Mouse (Mus musculus): ENCODE measurements around the gene Slc6a6. TPM values are rescaled to one million over a fixed set of nuclear protein-coding genes. Genes with fewer than 3 reads are reported as not detected.

Gene Slc6a6
- polyA plus RNA-seq, 1 experiment from 2014 or later, result 66.8 TPM

- peaks cover 40 to 52% of the 10 kb centered on the region in 2 experiments for H3K4me1 ChIP-seq (ENCODE audit: control insufficient read depth in 2 of 2, insufficient read depth in 2 of 2, low read length in 2 of 2)
- H3K4me2 ChIP-seq (ENCODE audit: low read length), result no peak overlapping the region
Measured at GRCm38 (mm10) chr6:91689231-91689630, 5.4 kb downstream of the Slc6a6 start.

GRCm38 (mm10) chr6:91690222-91690621, 6.4 kb downstream of the Slc6a6 start:
- peaks cover 15% of the 10 kb centered on the region for H3K36me3 ChIP-seq (ENCODE audit: control insufficient read depth, insufficient read depth, low read length)
- H3K9ac ChIP-seq (ENCODE audit: low read length), result no peak overlapping the region
- 70% methylated on average over 7 of the region's 7 CpGs for WGBS
- H3K4me1 ChIP-seq (ENCODE audit: control insufficient read depth in 2 of 2, insufficient read depth in 2 of 2, low read length in 2 of 2), result peaks cover 41 to 54% of the 10 kb centered on the region in 2 experiments
- no peak overlapping the region for H3K27ac ChIP-seq (replicated peaks in 1 of 2; ENCODE audit: control insufficient read depth in 1 of 2, insufficient read depth in 1 of 2, low read depth in 2 of 2, low read length in 2 of 2)
- H3K9me3 ChIP-seq (ENCODE audit: control insufficient read depth, low read length), result no peaks in the 10 kb centered on the region
- ATAC-seq (ENCODE audit: insufficient number of reproducible peaks, insufficient read depth, low FRiP score, low read depth), result no peak
- H3K27me3 ChIP-seq (ENCODE audit: control insufficient read depth, insufficient read depth, low read length), result no peaks in the 10 kb centered on the region
- H3K4me2 ChIP-seq (ENCODE audit: low read length), result no peak overlapping the region
- no peak overlapping the region for H3K4me3 ChIP-seq (ENCODE audit: control insufficient read depth in 1 of 2, insufficient read depth in 1 of 2, low read depth in 1 of 2, low read length in 2 of 2)

More at GRCm38 (mm10) chr6:91689231-91689630, 5.4 kb downstream of the Slc6a6 start:
- no peak overlapping the region for H3K4me3 ChIP-seq (ENCODE audit: control insufficient read depth in 1 of 2, insufficient read depth in 1 of 2, low read depth in 1 of 2, low read length in 2 of 2)
- H3K9me3 ChIP-seq (ENCODE audit: control insufficient read depth, low read length), result no peaks in the 10 kb centered on the region
- peak overlapping the region in 1 of 2 experiments; percentile 6; a peak in 1 of 4 replicates for H3K27ac ChIP-seq (replicated peaks in 1 of 2; ENCODE audit: control insufficient read depth in 1 of 2, insufficient read depth in 1 of 2, low read depth in 2 of 2, low read length in 2 of 2)
- no peak overlapping the region for H3K9ac ChIP-seq (ENCODE audit: low read length)
- no peaks in the 10 kb centered on the region for H3K27me3 ChIP-seq (ENCODE audit: control insufficient read depth, insufficient read depth, low read length)
- ATAC-seq (ENCODE audit: insufficient number of reproducible peaks, insufficient read depth, low FRiP score, low read depth), result no peak
- peaks cover 15% of the 10 kb centered on the region for H3K36me3 ChIP-seq (ENCODE audit: control insufficient read depth, insufficient read depth, low read length)

- Histone ChIP-seq H3K9me3 (ENCODE audit: control insufficient read depth, low read length) (no peaks in the 10 kb centered on the region), H3K27ac (replicated peaks in 1 of 2; ENCODE audit: control insufficient read depth in 1 of 2, insufficient read depth in 1 of 2, low read depth in 2 of 2, low read length in 2 of 2) (no peak overlapping the region), H3K4me3 (ENCODE audit: control insufficient read depth in 1 of 2, insufficient read depth in 1 of 2, low read depth in 1 of 2, low read length in 2 of 2) (no peak overlapping the region), H3K9ac (ENCODE audit: low read length) (no peak overlapping the region), H3K4me1 (ENCODE audit: control insufficient read depth in 2 of 2, insufficient read depth in 2 of 2, low read length in 2 of 2) (peaks cover 38 to 54% of the 10 kb centered on the region in 2 experiments), H3K27me3 (ENCODE audit: control insufficient read depth, insufficient read depth, low read length) (no peaks in the 10 kb centered on the region), H3K36me3 (ENCODE audit: control insufficient read depth, insufficient read depth, low read length) (peaks cover 15% of the 10 kb centered on the region), H3K4me2 (ENCODE audit: low read length) (no peak overlapping the region)
- ATAC-seq (ENCODE audit: insufficient number of reproducible peaks, insufficient read depth, low FRiP score, low read depth), result no peak
- WGBS, result 92% methylated on average over 7 of the region's 7 CpGs
Measured at GRCm38 (mm10) chr6:91690646-91691045, 6.8 kb downstream of the Slc6a6 start.

- H3K4me1 ChIP-seq (ENCODE audit: control insufficient read depth in 2 of 2, insufficient read depth in 2 of 2, low read length in 2 of 2), result peaks cover 29 to 45% of the 10 kb centered on the region in 2 experiments
- H3K36me3 ChIP-seq (ENCODE audit: control insufficient read depth, insufficient read depth, low read length), result peaks cover 15% of the 10 kb centered on the region
- no peak for ATAC-seq (ENCODE audit: insufficient number of reproducible peaks, insufficient read depth, low FRiP score, low read depth)
- H3K4me2 ChIP-seq (ENCODE audit: low read length), result no peak overlapping the region
- 91% methylated on average over 4 of the region's 4 CpGs for WGBS
- no peak overlapping the region for H3K9ac ChIP-seq (ENCODE audit: low read length)
- no peaks in the 10 kb centered on the region for H3K27me3 ChIP-seq (ENCODE audit: control insufficient read depth, insufficient read depth, low read length)
- H3K27ac ChIP-seq (replicated peaks in 1 of 2; ENCODE audit: control insufficient read depth in 1 of 2, insufficient read depth in 1 of 2, low read depth in 2 of 2, low read length in 2 of 2), result no peak overlapping the region
- no peaks in the 10 kb centered on the region for H3K9me3 ChIP-seq (ENCODE audit: control insufficient read depth, low read length)
- no peak overlapping the region for H3K4me3 ChIP-seq (ENCODE audit: control insufficient read depth in 1 of 2, insufficient read depth in 1 of 2, low read depth in 1 of 2, low read length in 2 of 2)
Measured at GRCm38 (mm10) chr6:91691576-91691975, 7.7 kb downstream of the Slc6a6 start.

- no peaks in the 10 kb centered on the region for H3K27me3 ChIP-seq (ENCODE audit: control insufficient read depth, insufficient read depth, low read length)
- H3K9ac ChIP-seq (ENCODE audit: low read length), result no peak overlapping the region
- 84% methylated on average over 17 of the region's 17 CpGs for WGBS
- no peak overlapping the region for H3K4me3 ChIP-seq (ENCODE audit: control insufficient read depth in 1 of 2, insufficient read depth in 1 of 2, low read depth in 1 of 2, low read length in 2 of 2)
- ATAC-seq (ENCODE audit: insufficient number of reproducible peaks, insufficient read depth, low FRiP score, low read depth), result no peak
- H3K4me2 ChIP-seq (ENCODE audit: low read length), result no peak overlapping the region
- H3K4me1 ChIP-seq (ENCODE audit: control insufficient read depth in 2 of 2, insufficient read depth in 2 of 2, low read length in 2 of 2), result peaks cover 18 to 42% of the 10 kb centered on the region in 2 experiments
- peaks cover 19% of the 10 kb centered on the region for H3K36me3 ChIP-seq (ENCODE audit: control insufficient read depth, insufficient read depth, low read length)
- H3K9me3 ChIP-seq (ENCODE audit: control insufficient read depth, low read length), result no peaks in the 10 kb centered on the region
- no peak overlapping the region for H3K27ac ChIP-seq (replicated peaks in 1 of 2; ENCODE audit: control insufficient read depth in 1 of 2, insufficient read depth in 1 of 2, low read depth in 2 of 2, low read length in 2 of 2)
Measured at GRCm38 (mm10) chr6:91693301-91693886, 9.5 kb downstream of the Slc6a6 start.

- Histone ChIP-seq H3K27ac (replicated peaks in 1 of 2; ENCODE audit: control insufficient read depth in 1 of 2, insufficient read depth in 1 of 2, low read depth in 2 of 2, low read length in 2 of 2) (peak overlapping the region in 1 of 2 experiments; percentile 21; a peak in 2 of 4 replicates), H3K4me1 (ENCODE audit: control insufficient read depth in 2 of 2, insufficient read depth in 2 of 2, low read length in 2 of 2) (peaks cover 15 to 34% of the 10 kb centered on the region in 2 experiments; a peak in 3 of 4 replicates), H3K36me3 (ENCODE audit: control insufficient read depth, insufficient read depth, low read length) (peaks cover 20% of the 10 kb centered on the region), H3K9me3 (ENCODE audit: control insufficient read depth, low read length) (no peaks in the 10 kb centered on the region), H3K27me3 (ENCODE audit: control insufficient read depth, insufficient read depth, low read length) (no peaks in the 10 kb centered on the region), H3K4me3 (ENCODE audit: control insufficient read depth in 1 of 2, insufficient read depth in 1 of 2, low read depth in 1 of 2, low read length in 2 of 2) (no peak overlapping the region), H3K4me2 (ENCODE audit: low read length) (no peak overlapping the region), H3K9ac (ENCODE audit: low read length) (no peak overlapping the region; the same call in 1 of the 2 replicates)
- WGBS, result 47% methylated on average over 7 of the region's 7 CpGs
- ATAC-seq (ENCODE audit: insufficient number of reproducible peaks, insufficient read depth, low FRiP score, low read depth), result no peak
Measured at GRCm38 (mm10) chr6:91694610-91695009, 10.8 kb downstream of the Slc6a6 start.

- Histone ChIP-seq H3K4me2 (ENCODE audit: low read length) (no peak overlapping the region), H3K27me3 (ENCODE audit: control insufficient read depth, insufficient read depth, low read length) (no peaks in the 10 kb centered on the region), H3K4me3 (ENCODE audit: control insufficient read depth in 1 of 2, insufficient read depth in 1 of 2, low read depth in 1 of 2, low read length in 2 of 2) (no peak overlapping the region), H3K4me1 (ENCODE audit: control insufficient read depth in 2 of 2, insufficient read depth in 2 of 2, low read length in 2 of 2) (peaks cover 10 to 33% of the 10 kb centered on the region in 2 experiments; a peak in 3 of 4 replicates), H3K9ac (ENCODE audit: low read length) (no peak overlapping the region), H3K27ac (replicated peaks in 1 of 2; ENCODE audit: control insufficient read depth in 1 of 2, insufficient read depth in 1 of 2, low read depth in 2 of 2, low read length in 2 of 2) (no peak overlapping the region), H3K36me3 (ENCODE audit: control insufficient read depth, insufficient read depth, low read length) (peaks cover 42% of the 10 kb centered on the region), H3K9me3 (ENCODE audit: control insufficient read depth, low read length) (no peaks in the 10 kb centered on the region)
- 74% methylated on average over 1 of the region's 1 CpGs for WGBS
- ATAC-seq (ENCODE audit: insufficient number of reproducible peaks, insufficient read depth, low FRiP score, low read depth), result no peak
Measured at GRCm38 (mm10) chr6:91698831-91699230, 15.0 kb downstream of the Slc6a6 start.
